Mouse (Mus musculus) c-Kit-negative CD71-positive TER-119-positive erythroid progenitor cells, embryonic 14.5 days (primary cell): ENCODE measurements around the gene Ttll6.

ENCODE experiments used
- DNase-seq: peaks from one replicate; pipeline ENCODE4 v3.0.0-alpha.2; 2013; ENCODE audit warnings: low read depth, low spot score

Ttll6 gene

DNA sequence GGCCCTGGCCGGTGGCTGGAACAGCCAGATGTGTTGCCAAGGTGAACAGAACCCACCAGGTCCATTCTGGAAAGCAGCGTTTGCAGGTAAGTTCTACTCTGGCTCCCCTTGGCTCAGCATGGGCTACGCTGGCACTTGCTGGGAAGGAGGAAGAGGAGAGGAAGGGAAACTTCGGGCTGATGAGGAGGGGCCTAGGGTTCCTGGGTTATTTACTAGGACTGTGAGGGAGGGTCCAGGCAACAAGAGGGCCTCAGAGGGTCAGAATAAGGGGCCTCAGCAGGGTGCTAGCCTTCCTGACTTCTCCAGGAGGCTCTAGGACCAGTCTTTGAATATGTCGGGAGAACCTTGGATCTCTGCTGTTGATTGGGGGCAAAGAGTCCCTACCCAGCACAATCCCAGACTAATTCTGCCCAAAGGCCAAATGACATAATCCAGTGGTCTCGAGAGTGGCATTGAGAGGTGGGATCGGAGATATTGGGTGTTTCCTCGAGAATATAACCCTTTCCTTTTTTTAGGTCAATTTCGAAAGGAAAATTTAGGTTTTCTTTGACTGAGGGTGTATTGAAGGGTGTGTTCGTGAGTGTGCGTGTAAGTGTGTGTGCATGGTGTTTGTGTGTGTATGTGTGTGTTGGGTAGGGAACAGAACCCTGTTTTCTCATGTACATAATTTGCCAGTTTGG, 61.5 kb downstream of the Ttll6 start:
- no peak for DNase-seq

DNA sequence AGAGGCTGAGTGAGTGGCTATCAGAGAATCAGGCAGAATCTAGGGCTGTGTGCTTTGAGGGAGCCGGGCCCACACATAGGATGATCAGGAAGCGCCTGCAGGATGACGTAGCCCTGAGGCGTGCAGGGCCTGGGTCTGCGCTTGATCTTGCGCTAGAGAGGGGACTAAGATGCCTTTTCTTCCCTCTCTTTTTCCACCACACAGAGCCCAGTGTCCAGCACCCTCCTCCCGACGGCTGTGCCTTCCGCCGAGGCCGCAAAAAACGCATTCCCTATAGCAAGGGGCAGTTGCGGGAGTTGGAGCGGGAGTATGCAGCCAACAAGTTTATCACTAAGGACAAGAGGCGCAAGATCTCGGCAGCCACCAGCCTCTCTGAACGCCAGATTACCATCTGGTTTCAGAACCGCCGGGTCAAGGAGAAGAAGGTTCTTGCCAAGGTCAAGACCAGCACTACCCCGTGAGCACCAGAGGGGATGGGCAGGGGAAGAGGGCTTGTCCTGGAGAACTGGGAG, 62.2 kb downstream of the Ttll6 start:
- no peak for DNase-seq

DNA sequence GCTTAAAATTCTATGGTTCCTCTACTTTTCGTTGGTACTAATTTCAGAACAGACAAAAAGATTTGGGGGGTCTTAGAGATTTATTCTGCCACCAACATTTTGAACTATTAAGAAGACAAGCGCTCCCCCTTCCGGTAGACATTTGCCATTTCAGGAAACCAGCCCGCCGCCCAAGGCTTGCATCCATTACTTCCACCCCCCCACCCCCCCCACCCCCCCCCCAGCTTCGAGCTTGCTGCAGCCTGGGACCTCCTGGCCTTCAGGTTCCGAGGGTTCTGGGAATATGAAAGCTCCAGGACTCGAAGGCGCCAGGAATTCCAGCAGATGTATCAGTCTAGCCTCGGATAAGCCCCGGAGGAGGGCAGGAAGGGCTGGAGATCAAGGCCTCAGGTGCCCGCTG, 65.1 kb downstream of the Ttll6 start:
- DNase-seq, result no peak

DNA sequence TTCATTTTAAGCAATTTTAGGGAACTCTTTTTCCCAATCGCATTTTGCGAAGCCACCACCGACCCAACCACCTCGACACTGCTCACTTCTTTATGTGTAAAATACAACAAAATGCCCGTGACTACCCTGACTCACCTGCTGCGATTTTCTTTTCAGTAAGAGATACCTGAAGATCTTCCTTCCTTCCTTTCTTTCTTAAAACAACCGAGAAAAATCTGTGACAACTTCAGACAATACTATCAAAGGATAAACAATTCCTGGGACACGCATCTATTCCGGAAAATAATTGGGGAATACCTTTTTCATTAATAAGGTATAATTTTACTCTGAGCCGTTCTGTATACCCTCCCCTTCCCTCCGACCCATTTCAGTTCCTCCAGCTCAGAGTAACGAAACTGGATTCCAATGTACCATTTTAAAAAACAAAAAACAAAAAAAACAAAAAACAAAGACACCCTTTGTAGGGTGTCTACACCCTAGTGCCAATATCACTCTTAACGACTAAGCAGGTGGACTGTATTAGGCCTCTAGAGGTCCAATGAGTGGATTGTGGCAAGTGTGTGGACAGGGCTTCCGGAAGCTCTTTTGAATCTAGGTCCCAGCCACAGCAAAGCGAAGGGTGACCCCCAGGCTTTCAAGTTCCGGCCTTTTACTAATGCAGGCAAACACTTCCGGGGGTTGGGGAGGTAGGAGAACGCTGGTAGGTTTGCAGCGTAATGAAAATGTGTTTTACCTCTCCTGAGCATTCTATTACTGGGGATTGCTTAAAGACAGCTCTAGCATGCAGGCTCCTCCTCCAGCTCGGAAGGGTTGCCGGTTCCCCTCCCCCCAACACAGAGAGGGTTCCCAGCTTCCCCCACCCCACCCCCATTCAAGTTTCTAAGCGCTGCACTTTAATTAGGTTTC, 65.8 kb downstream of the Ttll6 start:
- no peak for DNase-seq

DNA sequence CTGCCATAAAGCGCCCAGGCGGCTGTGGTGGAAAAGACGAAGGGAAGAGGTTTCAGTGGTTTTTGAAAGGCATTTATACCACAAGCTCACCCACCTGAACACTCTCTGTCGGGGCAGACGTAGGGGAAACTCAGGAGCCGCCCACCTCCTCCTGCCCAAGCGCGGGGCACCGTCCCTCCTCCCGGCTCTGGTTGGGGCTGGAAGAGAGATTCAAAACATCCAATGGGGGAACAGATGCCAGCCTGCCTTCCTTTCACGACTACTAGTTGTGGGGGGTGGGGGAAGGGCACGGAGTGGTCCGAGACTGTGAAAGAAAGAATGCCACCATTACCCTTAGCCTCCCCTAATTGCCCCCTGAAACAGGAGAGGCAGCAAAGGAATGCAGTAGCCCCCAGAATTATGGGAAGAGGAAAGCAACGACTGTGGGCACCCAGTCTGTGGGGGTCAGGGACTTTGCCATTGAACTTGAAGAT, 66.6 kb downstream of the Ttll6 start:
- DNase-seq, result no peak

DNA sequence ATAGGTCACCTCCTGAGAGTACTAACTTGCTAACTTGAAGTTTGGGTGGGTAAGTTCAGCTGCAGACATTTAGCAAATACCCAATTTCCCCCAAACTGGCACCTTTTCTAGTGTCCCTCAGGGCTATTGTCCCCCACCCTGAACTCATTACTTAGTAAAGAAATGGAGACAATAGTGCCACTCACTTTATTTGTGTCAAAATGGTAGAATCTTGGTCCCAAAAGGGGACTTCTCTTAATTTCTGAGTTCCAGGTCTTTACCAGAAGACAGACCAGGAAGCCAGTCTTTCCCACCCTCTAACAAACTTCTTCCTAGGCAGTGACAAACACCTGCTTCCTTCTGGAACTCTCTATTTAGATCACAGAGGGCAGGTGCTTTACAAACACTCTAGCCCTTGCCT, 68.2 kb downstream of the Ttll6 start:
- DNase-seq, result no peak

DNA sequence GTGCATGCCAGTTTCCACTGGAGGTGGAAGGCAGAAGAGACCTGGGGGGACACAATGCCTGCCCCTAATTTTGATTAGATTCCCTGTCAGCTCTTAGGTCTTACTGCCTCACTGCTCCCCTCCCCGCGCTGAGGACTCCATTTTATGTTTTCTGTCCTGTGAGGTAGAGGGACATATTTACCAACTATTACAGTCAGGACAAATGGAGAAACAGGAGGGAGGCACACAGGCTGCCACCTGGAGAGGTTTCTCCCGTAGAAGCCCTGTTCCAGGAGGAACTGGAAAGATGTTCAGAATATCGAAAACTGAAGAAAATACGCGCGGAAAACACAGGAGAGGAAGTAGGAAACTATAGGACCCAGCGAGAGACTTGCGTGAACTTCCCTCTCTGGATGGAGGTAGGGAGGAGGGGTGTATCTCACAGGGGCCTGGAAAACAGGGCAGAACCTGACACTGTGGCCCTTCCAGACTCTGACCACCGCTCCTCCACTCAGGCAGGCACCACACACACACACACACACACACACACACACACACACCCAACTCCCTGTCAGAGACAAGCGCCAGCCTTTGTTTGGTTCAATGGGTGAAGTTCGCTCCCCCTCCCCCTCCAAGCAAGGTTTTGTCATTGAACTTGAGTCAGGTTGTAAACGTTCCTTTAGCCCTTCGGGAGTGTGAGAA, 69.0 kb downstream of the Ttll6 start:
- no peak for DNase-seq

DNA sequence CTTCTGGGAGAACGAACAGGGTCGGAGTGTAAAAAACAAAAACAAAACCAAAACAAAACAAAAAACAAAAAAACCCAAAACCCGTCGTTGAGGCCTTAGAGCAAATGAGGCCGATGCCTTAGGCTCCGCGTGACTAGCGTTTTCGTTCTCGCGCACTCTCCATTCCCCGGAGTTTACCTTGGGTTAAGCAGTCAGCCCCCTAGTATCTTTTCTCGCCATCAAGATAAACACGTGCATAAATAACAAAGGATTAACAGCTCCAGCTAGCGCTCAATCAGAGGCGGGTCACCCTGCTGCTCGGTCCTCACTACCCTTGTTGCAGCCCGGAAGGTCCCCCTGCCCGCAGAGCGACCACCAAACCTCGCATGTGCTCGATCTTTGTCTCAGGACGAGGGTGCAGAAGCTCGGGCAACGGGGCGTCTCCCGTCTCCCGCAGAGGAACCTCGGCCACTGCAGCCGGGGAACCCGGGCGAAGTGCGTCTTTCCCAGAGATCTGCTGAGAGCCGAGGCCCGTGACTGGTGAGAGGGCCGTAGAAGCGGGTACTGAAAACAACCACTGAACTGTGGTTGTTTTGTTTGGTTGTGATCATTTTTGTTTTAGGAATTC, 69.7 kb downstream of the Ttll6 start:
- no peak for DNase-seq

DNA sequence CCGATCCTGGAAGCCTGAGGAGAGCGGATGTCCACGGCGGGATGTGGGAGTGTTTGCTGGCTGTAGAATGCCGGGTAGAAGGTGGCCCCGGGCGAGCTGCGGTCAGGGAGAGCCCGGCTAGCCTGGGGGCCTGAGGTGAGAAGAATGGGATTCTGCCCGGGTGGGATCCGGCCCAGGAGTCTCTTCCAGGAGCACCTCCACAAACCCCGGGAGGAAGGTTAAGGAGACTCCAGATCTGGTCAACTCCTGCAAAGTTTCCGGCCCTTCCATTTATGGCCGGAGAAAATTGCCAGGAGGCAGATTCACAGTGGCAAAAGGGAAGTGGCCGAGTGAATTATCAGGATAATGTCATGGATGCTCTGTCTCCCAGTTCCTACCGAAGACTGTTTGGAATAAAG, 70.2 kb downstream of the Ttll6 start:
- DNase-seq, result no peak

DNA sequence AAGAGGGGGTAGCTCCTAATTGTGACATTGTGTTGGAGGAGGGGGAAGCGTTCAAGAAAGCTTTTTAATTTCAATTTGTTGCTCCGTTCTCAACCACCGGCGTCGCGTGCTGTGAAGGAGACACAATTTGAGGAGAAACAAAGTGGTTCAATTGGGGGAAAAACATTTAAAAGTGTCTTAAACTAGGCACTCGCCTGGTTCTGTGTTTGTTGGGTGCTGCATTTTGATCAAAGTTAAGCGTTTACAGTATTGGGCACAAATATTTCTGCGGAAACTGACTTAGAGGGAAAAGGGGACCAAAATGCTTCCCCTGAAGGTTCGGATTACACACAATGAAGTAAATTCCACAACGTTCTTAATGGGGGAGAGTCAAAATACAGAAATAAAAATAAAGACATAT, 70.8 kb downstream of the Ttll6 start:
- no peak for DNase-seq

DNA sequence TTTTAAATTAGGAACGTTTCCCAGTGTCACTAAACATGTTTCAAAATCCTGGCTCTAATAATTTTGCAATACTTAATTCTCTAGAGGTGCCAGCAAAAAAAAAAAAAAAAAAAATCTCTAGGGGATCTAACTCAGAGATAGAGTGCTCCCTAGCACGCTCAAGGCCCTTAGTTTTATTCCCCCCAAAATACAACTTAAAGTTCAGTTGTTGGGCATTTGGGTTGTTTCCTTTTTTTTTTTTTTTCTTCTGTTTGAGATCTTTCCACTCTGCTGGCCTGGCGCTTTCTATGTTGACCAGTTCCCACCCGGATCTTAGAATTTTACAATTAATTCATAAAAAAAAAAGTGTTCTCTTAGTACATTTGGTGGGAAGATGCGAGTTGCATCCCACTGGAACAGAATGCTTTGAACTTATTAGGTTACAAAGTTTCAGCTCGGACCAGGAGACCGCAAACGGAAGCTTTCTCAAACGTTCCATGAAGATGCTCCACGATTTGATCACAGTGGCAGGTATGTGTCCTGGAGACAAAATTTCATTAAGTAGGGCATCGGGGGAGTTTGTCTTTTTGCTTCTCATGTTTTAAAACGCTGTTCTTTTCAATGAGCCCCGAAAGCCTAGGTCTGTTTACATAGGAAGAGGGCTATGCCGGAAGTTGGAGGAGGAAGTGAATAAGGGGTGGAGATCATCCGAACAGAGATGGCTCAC, 72.0 kb downstream of the Ttll6 start:
- no peak for DNase-seq
